Mouse (Mus musculus): ENCODE measurements around the gene Gm13278.

DNA sequence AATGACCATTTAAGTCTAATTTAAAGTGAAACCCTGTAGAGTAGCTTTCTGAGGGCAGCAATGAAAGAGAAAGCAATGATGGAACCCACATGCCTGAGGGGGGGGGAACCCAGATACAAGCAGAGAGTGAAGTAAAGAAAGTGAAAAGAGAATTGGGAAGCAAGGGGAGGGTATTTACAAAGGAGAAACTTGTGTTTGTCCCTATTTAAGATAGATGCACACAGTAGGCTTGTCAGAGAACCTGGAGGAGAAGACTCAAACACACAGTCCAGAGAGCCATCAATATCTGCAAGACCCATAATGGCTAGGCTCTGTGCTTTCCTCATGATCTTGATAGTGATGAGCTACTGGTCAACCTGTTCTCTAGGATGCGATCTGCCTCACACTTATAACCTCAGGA lies 28.3 kb downstream of the Gm13278 start, which contains the start of gene Ifna11:
- TF ChIP-seq CTCF (IDR thresholded peaks at IDR 0.05; ENCODE audit: borderline replicate concordance, insufficient read depth, low read depth, low read length), result no peak
- TF ChIP-seq POLR2A (IDR thresholded peaks at IDR 0.05; ENCODE audit: borderline replicate concordance, insufficient read depth, low read length), result no peak
